Mouse (Mus musculus) cerebellum, adult 2 months (tissue): ENCODE data around the gene Fkrp. TPM values are rescaled to one million over a fixed set of nuclear protein-coding genes. Genes with fewer than 3 reads are reported as not detected.
A peak's percentile ranks its signal among the peaks of the same experiment; 100 is the strongest.

Source experiments
- DNase-seq, 2 experiments: peaks; one replicate each; pipeline ENCODE4 v3.0.0; 2021
- H3K27ac ChIP-seq: fragments of 200-500 bp; 2 replicates; pipeline ENCODE4 v1.5.1; 2012; ENCODE audit warnings: low read length, control low read depth, inconsistent platforms; ENCODE audit not compliant: insufficient read depth
- H3K27me3 ChIP-seq: fragments of 200-500 bp; 2 replicates; pipeline ENCODE4 v1.6.1; 2012; ENCODE audit warnings: inconsistent platforms, mild to moderate bottlenecking, low read length, moderate library complexity; ENCODE audit not compliant: control insufficient read depth, insufficient read depth
- H3K4me1 ChIP-seq: fragments of 200-500 bp; 2 replicates; pipeline ENCODE4 v1.6.1; 2011; ENCODE audit warnings: low read length; ENCODE audit not compliant: control insufficient read depth, insufficient read depth
- H3K4me3 ChIP-seq: fragments of 200-500 bp; replicated peaks from 2 replicates; pipeline ENCODE3; 2011; ENCODE audit warnings: mild to moderate bottlenecking, low read depth, low read length, control low read depth; ENCODE audit not compliant: insufficient read depth
- CTCF ChIP-seq: fragments of 200-500 bp; IDR thresholded peaks from 2 replicates; pipeline ENCODE4 v1.5.1; 2011; ENCODE audit warnings: low read depth, mild to moderate bottlenecking, control low read depth, low read length, moderate library complexity, borderline replicate concordance; ENCODE audit not compliant: insufficient read depth
- POLR2A ChIP-seq: fragments of 200-500 bp; IDR thresholded peaks from 2 replicates; pipeline ENCODE4 v1.6.1; 2011; ENCODE audit warnings: low read length, control low read depth, borderline replicate concordance; ENCODE audit not compliant: insufficient read depth
- WGBS: fragments of 180-500 bp; shearing (Covaris S2); methylation state at CpG from one replicate; pipeline ENCODE4 v1.1.7; 2018; 5-methylcytosine and 5-hydroxymethylcytosine counted together
- polyA plus RNA-seq: library from polyadenylated mRNA; depleted of rRNA; stranded (reverse); fragments of >200 nt; gene quantifications from 2 replicates; pipeline ENCODE4 v1.2.3, GENCODE M21; 2012

Fkrp gene
- polyA plus RNA-seq, 1 experiment: 38.9 TPM

DNA sequence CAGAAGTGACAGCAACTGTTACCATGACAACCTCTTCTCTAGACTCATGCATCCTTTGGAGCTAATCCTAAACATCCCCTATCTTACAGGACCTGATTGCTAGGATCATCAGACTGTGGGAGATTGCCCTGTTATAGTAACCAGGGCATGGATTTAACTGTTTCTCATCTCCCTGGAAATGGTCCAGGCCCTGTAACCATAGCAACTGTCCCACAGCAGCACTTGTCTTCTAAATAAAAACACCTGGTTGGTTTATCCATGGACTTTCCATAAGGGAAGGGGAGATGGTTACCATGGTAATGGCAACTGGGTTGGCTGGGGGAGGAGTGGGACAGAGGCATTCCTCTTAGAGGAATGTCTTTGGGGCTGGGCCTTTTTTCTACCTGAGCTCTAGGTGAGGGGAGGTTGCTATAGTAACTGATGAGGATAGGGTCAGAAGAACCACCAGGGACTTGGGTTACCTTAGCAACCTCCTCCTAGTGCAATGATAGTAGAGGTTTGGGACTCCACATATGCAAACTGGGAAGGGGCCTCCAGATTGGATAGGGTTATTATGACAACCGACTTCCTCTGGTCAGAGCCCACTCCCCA lies 1.1 kb downstream of the Fkrp start, which contains the start of gene Strn4:
Gene Strn4 (plus strand): TSS at position 539 of the 591 bp plus-strand sequence.
- TF ChIP-seq POLR2A: no peak
- no peak for TF ChIP-seq CTCF
- peaks cover 21% of the 10 kb centered on the region for H3K4me1 ChIP-seq
- H3K27me3 ChIP-seq: no peaks in the 10 kb centered on the region
- DNase-seq: peak; percentile 23 to 42
- H3K4me3 ChIP-seq: peak within 1 kb of the TSS; percentile 90
- H3K27ac ChIP-seq: peak within 1 kb of the TSS; percentile 81
- 0% methylated on average over 1 of the region's 1 CpGs for WGBS

DNA sequence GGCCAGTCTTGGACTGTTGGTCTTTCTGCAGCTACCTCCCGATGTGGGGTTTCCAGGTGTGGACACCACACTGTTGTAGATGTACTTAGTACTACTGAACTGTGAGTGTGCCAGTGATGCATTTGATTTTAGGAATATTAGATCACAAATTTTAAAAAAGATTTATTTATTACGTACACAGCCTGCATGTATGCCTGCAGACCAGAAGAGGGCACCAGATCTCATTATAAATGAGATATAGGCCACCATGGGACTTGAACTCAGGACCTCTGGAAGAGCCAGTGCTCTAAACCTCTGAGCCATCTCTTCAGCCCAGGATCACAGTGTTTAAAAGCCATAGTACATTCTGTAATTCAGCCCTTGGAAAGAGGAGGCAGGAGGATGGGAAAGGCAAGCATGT lies 4.0 kb downstream of the Fkrp start:
- Histone ChIP-seq H3K27ac (no peak overlapping the region), H3K27me3 (no peaks in the 10 kb centered on the region), H3K4me3 (no peak overlapping the region), H3K4me1 (no peaks in the 10 kb centered on the region; the same call in 1 of the 2 replicates)
- WGBS: 70% methylated on average over 2 of the region's 2 CpGs
- no peak for TF ChIP-seq CTCF
- TF ChIP-seq POLR2A: no peak
- no peak for DNase-seq

DNA sequence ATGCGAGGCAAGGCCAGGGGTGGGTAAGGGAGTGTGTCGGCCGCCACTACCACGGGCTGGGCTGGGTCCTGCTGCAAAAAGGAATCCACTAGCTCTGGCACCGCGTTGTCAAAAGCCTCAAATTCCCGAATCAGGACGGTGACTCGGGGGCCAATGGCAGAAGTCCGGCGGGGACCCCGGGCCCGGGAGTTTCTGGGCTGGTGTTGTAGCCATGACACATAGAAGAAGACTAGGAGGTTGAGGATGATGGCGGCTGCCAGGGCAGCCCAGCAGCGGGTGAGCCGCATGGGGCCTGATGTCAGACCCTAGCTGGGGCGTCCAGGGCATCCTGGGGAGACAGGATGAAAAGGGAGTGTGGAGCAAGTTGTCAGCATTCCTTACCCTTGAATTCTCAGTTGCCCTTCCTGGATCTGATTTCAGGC lies 4.9 kb downstream of the Fkrp start:
- TF ChIP-seq CTCF (no peak), POLR2A (no peak)
- WGBS: 21% methylated on average over 17 of the region's 17 CpGs
- Histone ChIP-seq H3K27ac (no peak overlapping the region), H3K4me1 (no peaks in the 10 kb centered on the region; the same call in 1 of the 2 replicates), H3K4me3 (peak overlapping the region; percentile 48), H3K27me3 (no peaks in the 10 kb centered on the region)
- DNase-seq: no peak

DNA sequence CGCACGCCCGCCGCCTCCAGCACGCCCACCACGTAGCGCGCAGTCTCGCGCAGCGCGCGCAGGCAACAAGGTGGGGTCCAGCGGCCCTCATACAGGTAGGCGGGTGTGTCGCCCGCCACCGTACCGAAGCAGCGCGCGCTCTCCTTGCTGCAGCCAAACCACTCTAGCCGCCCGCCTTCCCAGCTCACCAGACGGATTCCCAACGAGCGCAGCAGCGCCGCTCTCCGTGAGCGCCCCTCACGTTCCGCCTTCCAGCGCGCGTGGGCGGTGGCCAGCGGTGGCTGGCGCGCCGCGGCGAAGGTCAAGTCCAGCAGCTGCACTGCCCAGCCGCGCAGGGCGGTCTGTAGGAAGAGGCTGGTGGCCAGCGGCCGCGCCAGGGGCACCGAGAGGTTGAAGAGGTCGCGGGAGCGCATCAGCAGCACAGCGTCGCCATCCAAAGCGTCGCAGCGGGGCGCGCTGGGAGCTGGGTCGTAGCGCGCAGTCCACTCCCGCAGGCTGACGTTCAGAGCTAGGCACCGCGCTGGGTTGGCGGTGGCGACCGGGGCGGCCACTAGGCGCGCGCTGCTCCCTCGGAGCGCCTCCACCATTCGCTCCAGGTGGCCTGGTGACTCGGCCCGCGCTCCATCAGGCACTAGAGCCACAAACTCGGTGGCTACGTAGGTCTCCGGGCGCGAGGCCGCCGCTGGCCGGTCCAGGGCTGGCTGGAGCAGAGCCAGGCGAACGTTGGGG lies 5.4 kb downstream of the Fkrp start:
- peak overlapping the region; percentile 48 for H3K4me3 ChIP-seq
- DNase-seq: peak; percentile 56 to 69
- H3K4me1 ChIP-seq: no peaks in the 10 kb centered on the region; the same call in 1 of the 2 replicates
- WGBS: 13% methylated on average over 86 of the region's 90 CpGs
- TF ChIP-seq POLR2A: no peak
- TF ChIP-seq CTCF: peak; percentile 11; the same call in 1 of the 2 replicates
- no peaks in the 10 kb centered on the region for H3K27me3 ChIP-seq
- peak overlapping the region; percentile 14; the same call in 1 of the 2 replicates for H3K27ac ChIP-seq

DNA sequence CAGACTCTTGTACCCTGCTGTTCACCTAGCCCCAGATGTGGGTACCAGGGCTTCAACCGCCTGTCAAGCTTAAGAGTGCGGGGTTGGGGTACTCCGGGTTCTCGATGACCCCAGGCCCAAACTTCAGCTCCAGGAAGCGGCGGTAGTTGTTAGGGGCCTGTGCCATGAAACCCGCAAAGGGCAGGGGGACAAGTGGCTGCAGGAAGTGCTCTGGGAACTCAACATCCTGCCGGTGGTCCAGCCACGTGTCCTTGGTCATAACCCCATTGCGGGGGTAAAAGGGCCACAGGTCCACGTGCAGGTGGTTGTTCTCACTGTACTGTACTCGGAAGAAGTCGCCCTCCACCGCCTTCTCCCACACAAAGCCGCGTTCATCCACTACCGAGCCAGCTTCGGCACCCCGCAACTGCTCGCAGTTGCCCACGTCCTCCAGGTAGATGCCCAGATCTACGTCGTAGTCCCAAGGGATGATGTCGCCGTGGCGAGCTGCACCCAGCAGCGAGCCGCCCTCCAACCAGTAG lies 6.1 kb downstream of the Fkrp start:
- H3K27me3 ChIP-seq: no peaks in the 10 kb centered on the region
- 72% methylated on average over 28 of the region's 28 CpGs for WGBS
- H3K27ac ChIP-seq: no peak overlapping the region
- TF ChIP-seq POLR2A (no peak), CTCF (no peak)
- no peaks in the 10 kb centered on the region; the same call in 1 of the 2 replicates for H3K4me1 ChIP-seq
- no peak for DNase-seq
- peak overlapping the region; percentile 48 for H3K4me3 ChIP-seq

DNA sequence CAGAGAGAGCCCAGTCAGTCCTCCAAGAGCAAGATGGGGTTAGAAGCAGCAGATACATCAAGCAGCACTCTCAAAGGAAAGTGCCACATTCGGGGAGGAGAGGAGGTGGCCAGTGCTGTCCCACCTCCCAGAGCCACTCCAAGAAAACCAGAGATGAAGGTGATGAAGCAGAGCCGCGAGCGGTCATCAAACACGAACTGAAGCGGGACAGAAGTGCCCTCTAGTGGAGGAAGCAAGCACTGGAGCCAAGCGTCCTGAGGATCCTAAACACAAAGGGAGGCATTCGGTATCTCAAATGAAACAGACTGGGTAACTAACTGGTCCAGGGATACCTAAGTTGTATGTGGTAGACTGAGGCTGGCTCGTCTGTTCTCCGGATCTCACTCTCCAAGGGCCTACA lies 6.8 kb downstream of the Fkrp start:
- Histone ChIP-seq H3K27ac (no peak overlapping the region), H3K27me3 (no peaks in the 10 kb centered on the region), H3K4me1 (no peaks in the 10 kb centered on the region), H3K4me3 (no peak overlapping the region)
- peak; percentile 70 to 83 for DNase-seq
- WGBS: 14% methylated on average over 10 of the region's 10 CpGs
- TF ChIP-seq CTCF (peak; percentile 86), POLR2A (no peak)

DNA sequence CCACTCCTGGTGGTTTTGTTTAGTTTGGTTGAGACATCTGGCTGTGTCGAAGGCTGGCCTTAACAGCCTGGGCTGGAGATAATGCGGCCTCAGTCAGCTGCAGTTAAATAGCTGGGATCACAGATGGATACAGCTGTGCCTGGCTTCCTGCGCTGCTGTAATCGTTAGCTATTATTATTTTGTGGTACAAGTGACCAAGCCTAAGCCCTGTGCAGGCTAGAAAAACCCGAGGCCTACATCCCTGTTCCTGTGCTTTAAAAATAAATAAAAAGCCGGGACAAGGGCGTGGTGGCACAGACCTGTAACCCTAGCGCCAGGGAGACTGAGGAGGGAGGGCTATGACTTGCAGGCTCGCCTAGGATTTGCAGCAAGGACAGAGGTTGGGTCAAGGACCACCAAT lies 7.9 kb downstream of the Fkrp start:
- no peak for DNase-seq
- no peaks in the 10 kb centered on the region for H3K27me3 ChIP-seq
- 87% methylated on average over 9 of the region's 9 CpGs for WGBS

More for the DNA sequence above, 7.9 kb downstream of the Fkrp start:
- no peaks in the 10 kb centered on the region for H3K4me1 ChIP-seq
- TF ChIP-seq CTCF (no peak), POLR2A (no peak)
- no peak overlapping the region for H3K27ac ChIP-seq
- H3K4me3 ChIP-seq: no peak overlapping the region
